Mouse (Mus musculus): ENCODE measurements around the gene Lbhd1. TPM values are rescaled to one million over a fixed set of nuclear protein-coding genes. Genes with fewer than 3 reads are reported as not detected.
A peak's percentile ranks its signal among the peaks of the same experiment; 100 is the strongest.

The Lbhd1 gene
- total and polyA plus RNA-seq, 2 experiments from 2014 or later, result 0.65 to 30.3 TPM

DNA sequence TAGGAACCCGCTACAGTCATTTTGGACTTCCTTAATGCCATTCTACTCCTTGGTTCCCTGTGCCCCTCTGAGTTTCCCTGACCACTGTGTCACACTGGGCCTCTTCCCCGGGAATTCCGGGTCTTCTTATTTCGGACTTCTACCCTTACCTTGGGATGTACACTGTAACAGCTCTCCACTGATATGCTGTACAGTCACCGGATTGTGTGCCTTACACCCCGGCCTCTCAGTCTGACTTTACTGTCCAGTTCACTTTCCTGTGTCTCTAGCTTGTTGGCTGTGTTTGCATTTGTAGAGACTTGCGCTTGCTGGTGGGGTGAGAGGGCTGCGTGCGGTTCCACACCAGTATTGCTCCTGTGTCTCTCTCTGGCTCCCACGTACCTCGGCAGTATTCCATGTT lies 46.6 kb downstream of the Lbhd1 start:
- peaks cover 41% of the 10 kb centered on the region for H3K36me3 ChIP-seq (replicated peaks; ENCODE audit: control insufficient read depth, insufficient read depth, low read length)
- peak overlapping the region; percentile 82 for H3K27ac ChIP-seq (ENCODE audit: low read depth)
- H3K27me3 ChIP-seq (ENCODE audit: control insufficient read depth, insufficient read depth, low read length), result no peaks in the 10 kb centered on the region

DNA sequence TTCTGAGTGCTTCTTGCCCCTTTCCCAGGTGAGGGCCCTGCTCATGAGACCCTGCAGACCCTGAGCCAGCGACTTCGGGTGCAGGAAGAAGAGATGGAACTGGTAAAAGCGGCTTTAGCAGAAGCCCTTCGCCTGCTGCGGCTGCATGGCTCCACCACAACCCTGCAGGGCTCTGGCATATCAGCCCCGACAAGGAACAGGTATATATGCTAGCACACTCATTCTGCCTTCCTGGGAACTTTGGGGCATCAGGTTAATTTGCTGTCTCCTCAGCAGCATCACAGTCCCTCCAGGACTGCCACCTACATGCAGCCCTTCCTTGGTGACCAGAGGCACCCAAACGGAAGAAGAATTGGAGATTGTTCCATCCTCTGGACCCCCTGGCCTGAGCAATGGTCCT lies 47.2 kb downstream of the Lbhd1 start:
- H3K4me3 ChIP-seq (ENCODE audit: low read depth, low read length), result peak overlapping the region; percentile 74
- TF ChIP-seq CTCF (IDR thresholded peaks at IDR 0.05; ENCODE audit: low read depth) (no peak), EP300 (IDR thresholded peaks at IDR 0.05; ENCODE audit: low read depth) (no peak)
- no peak for ATAC-seq (ENCODE audit: insufficient read depth, low read depth)
- H3K27ac ChIP-seq (ENCODE audit: low read depth), result no peak overlapping the region
- H3K4me1 ChIP-seq (ENCODE audit: control insufficient read depth, insufficient read depth), result 0 out of 2 replicates have a peak, but pooled peaks cover 9% of the 10 kb centered on the region
- no peak overlapping the region for H3K9ac ChIP-seq (replicated peaks; ENCODE audit: low read depth, low read length)
- H3K4me2 ChIP-seq (ENCODE audit: low read depth, low read length), result peak overlapping the region; percentile 89
- H3K9me3 ChIP-seq (replicated peaks; ENCODE audit: control insufficient read depth, low read length), result no peaks in the 10 kb centered on the region
- H3K27me3 ChIP-seq (ENCODE audit: control insufficient read depth, insufficient read depth, low read length), result no peaks in the 10 kb centered on the region
- DNase-seq (ENCODE audit: low spot score), result no peak
- WGBS, result 82% methylated on average over 7 of the region's 7 CpGs
- H3K36me3 ChIP-seq (replicated peaks; ENCODE audit: control insufficient read depth, insufficient read depth, low read length), result peaks cover 39% of the 10 kb centered on the region

More for the DNA sequence above, 46.6 kb downstream of the Lbhd1 start:
- TF ChIP-seq CTCF (IDR thresholded peaks at IDR 0.05; ENCODE audit: low read depth) (no peak), EP300 (IDR thresholded peaks at IDR 0.05; ENCODE audit: low read depth) (no peak)
- Histone ChIP-seq H3K4me3 (ENCODE audit: low read depth, low read length) (peak overlapping the region; percentile 74), H3K4me2 (ENCODE audit: low read depth, low read length) (peak overlapping the region; percentile 89), H3K9me3 (replicated peaks; ENCODE audit: control insufficient read depth, low read length) (no peaks in the 10 kb centered on the region), H3K4me1 (ENCODE audit: control insufficient read depth, insufficient read depth) (0 out of 2 replicates have a peak, but pooled peaks cover 9% of the 10 kb centered on the region), H3K9ac (replicated peaks; ENCODE audit: low read depth, low read length) (peak overlapping the region; percentile 80)
- 12% methylated on average over 11 of the region's 11 CpGs for WGBS
- ATAC-seq (ENCODE audit: insufficient read depth, low read depth), result no peak
- DNase-seq (ENCODE audit: low spot score), result no peak

DNA sequence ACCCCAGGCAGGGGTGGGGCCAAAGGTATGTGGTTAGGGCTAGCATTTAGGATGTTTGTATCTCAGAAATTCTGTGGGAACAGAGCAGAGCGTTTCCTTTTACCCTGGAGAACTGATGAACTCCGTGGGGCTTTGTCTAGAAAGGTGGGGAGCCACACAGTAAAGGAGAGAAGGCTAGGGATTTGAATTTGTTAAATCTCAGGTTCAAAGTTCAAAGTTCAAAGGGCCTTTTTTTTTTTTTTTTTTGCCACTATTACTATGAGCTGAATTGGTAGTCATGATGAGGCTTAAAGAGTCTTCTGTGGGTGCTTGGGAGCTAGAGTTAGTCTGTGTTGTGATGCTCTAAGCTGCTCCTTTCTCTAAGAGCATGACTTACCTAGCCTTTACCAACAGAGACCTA lies 53.2 kb downstream of the Lbhd1 start:
- no peaks in the 10 kb centered on the region for H3K4me1 ChIP-seq (ENCODE audit: control insufficient read depth, insufficient read depth)
- peaks cover 44% of the 10 kb centered on the region for H3K36me3 ChIP-seq (replicated peaks; ENCODE audit: control insufficient read depth, insufficient read depth, low read length)
- no peak overlapping the region for H3K4me3 ChIP-seq (ENCODE audit: low read depth, low read length)
- no peak for TF ChIP-seq CTCF (IDR thresholded peaks at IDR 0.05; ENCODE audit: low read depth)
- no peak for TF ChIP-seq EP300 (IDR thresholded peaks at IDR 0.05; ENCODE audit: low read depth)
- no peak for DNase-seq (ENCODE audit: low spot score)
- WGBS, result 85% methylated on average over 2 of the region's 2 CpGs
- no peak overlapping the region for H3K4me2 ChIP-seq (ENCODE audit: low read depth, low read length)
- H3K27me3 ChIP-seq (ENCODE audit: control insufficient read depth, insufficient read depth, low read length), result no peaks in the 10 kb centered on the region
- no peak overlapping the region for H3K27ac ChIP-seq (ENCODE audit: low read depth)
- no peak for ATAC-seq (ENCODE audit: insufficient read depth, low read depth)
- no peak overlapping the region for H3K9ac ChIP-seq (replicated peaks; ENCODE audit: low read depth, low read length)
- H3K9me3 ChIP-seq (replicated peaks; ENCODE audit: control insufficient read depth, low read length), result no peaks in the 10 kb centered on the region

DNA sequence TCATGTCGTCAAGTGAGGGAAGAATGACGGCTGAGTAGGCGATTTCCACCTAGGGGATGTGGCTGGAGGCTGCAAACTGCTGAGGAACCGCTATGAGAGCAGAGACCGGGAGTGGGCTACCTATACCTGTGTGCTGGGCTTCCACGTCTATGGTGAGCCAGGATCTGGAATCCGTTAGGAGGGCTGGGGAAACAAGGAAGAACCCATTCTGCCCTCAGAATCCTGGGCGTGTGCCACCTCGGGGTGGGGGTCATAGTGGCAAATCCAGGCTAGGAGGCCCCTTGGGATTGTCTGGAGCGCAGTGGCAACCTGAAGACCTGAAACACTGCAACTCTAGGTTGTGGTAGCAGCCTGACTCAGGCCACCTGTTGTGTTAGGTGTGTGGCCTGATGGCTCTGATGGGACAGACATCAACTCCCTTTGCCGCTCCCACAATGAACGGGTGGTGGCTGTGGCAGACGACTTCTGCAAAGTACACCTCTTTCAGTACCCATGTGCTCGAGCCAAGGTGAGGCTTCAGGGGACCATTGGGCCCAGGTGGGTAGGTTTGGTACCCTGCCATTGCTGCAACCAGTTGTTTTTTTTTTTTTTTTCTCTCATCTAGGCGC lies 57.1 kb downstream of the Lbhd1 start:
- ATAC-seq (ENCODE audit: insufficient read depth, low read depth) (no peak), DNase-seq (ENCODE audit: low spot score) (no peak)
- no peak overlapping the region for H3K27ac ChIP-seq (ENCODE audit: low read depth)
- peaks cover 20% of the 10 kb centered on the region; the same call in 1 of the 2 replicates for H3K4me1 ChIP-seq (ENCODE audit: control insufficient read depth, insufficient read depth)
- H3K4me2 ChIP-seq (ENCODE audit: low read depth, low read length), result peak overlapping the region; percentile 68; the same call in 1 of the 2 replicates
- H3K36me3 ChIP-seq (replicated peaks; ENCODE audit: control insufficient read depth, insufficient read depth, low read length), result peaks cover 37% of the 10 kb centered on the region
- no peak for TF ChIP-seq EP300 (IDR thresholded peaks at IDR 0.05; ENCODE audit: low read depth)
- no peak overlapping the region for H3K4me3 ChIP-seq (ENCODE audit: low read depth, low read length)
- no peak overlapping the region for H3K9ac ChIP-seq (replicated peaks; ENCODE audit: low read depth, low read length)
- no peaks in the 10 kb centered on the region for H3K9me3 ChIP-seq (replicated peaks; ENCODE audit: control insufficient read depth, low read length)
- H3K27me3 ChIP-seq (ENCODE audit: control insufficient read depth, insufficient read depth, low read length), result no peaks in the 10 kb centered on the region
- WGBS, result 86% methylated on average over 14 of the region's 15 CpGs

DNA sequence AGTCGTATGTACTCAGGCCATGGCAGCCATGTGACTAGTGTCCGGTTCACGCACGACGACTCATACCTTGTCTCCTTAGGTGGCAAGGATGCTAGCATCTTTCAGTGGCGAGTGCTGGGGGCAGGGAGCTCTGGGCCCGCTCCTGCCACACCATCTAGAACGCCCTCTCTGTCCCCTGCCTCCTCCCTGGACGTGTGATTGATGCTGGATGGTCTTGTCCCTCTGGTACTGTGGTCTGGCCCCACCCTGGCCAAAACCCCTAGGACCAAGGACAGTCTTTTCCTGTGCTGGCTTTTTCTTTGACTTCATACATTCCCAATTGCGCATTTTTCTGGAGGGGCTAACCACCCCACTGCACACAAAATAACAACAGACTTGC lies 57.6 kb downstream of the Lbhd1 start:
- ATAC-seq (ENCODE audit: insufficient read depth, low read depth) (no peak), DNase-seq (ENCODE audit: low spot score) (no peak)
- TF ChIP-seq EP300 (IDR thresholded peaks at IDR 0.05; ENCODE audit: low read depth), result no peak
- no peak for TF ChIP-seq CTCF (IDR thresholded peaks at IDR 0.05; ENCODE audit: low read depth)
- Histone ChIP-seq H3K4me1 (ENCODE audit: control insufficient read depth, insufficient read depth) (peaks cover 20% of the 10 kb centered on the region; the same call in 1 of the 2 replicates), H3K4me2 (ENCODE audit: low read depth, low read length) (peak overlapping the region; percentile 68), H3K9ac (replicated peaks; ENCODE audit: low read depth, low read length) (peak overlapping the region; percentile 94), H3K27me3 (ENCODE audit: control insufficient read depth, insufficient read depth, low read length) (no peaks in the 10 kb centered on the region), H3K4me3 (ENCODE audit: low read depth, low read length) (peak overlapping the region; percentile 68), H3K27ac (ENCODE audit: low read depth) (peak overlapping the region; percentile 26), H3K9me3 (replicated peaks; ENCODE audit: control insufficient read depth, low read length) (no peaks in the 10 kb centered on the region), H3K36me3 (replicated peaks; ENCODE audit: control insufficient read depth, insufficient read depth, low read length) (peaks cover 38% of the 10 kb centered on the region)
- WGBS, result 47% methylated on average over 10 of the region's 10 CpGs
